Mouse (Mus musculus) heart, embryonic 10.5 days (tissue): ENCODE measurements around the gene Hspb8. TPM values are rescaled to one million over a fixed set of nuclear protein-coding genes. Genes with fewer than 3 reads are reported as not detected.
"Not testable (repeated sequence)": the region's sequence is repeated elsewhere in the genome, so short reads cannot be mapped to it uniquely, and the experiment has no call there.

Experiments used
- DNase-seq: peaks from one replicate; pipeline ENCODE4 v3.0.0-alpha.2; 2017; ENCODE audit warnings: low spot score
- H3K27ac ChIP-seq: fragments of 300-500 bp; sonication (generic); 2 replicates; pipeline ENCODE4 v1.5.1; 2016; ENCODE audit warnings: mild to moderate bottlenecking
- H3K27me3 ChIP-seq: fragments of 300-500 bp; sonication (generic); 2 replicates; pipeline ENCODE4 v1.6.1; 2016; ENCODE audit warnings: mild to moderate bottlenecking; ENCODE audit not compliant: poor library complexity, insufficient read depth, severe bottlenecking
- H3K36me3 ChIP-seq: fragments of 300-500 bp; sonication (generic); 2 replicates; pipeline ENCODE4 v1.6.1; 2016; ENCODE audit warnings: mild to moderate bottlenecking, moderate library complexity
- H3K4me1 ChIP-seq: fragments of 300-500 bp; sonication (generic); 2 replicates; pipeline ENCODE4 v1.6.1; 2016; ENCODE audit warnings: mild to moderate bottlenecking
- H3K4me3 ChIP-seq: fragments of 300-500 bp; sonication (generic); 2 replicates; pipeline ENCODE4 v1.5.1; 2016; ENCODE audit warnings: mild to moderate bottlenecking, moderate library complexity
- H3K9me3 ChIP-seq: fragments of 300-500 bp; sonication (generic); 2 replicates; pipeline ENCODE4 v1.6.1; 2016; ENCODE audit warnings: mild to moderate bottlenecking, moderate library complexity
- WGBS: fragments of 180-500 bp; shearing (Covaris S2); methylation state at CpG from one replicate; pipeline ENCODE4 v1.1.7; 2016; 5-methylcytosine and 5-hydroxymethylcytosine counted together
- polyA plus RNA-seq: library from polyadenylated mRNA; unstranded; fragments of >200 nt; fragmentation: Nextera tagmentation; extraction: Ambion mirVana; gene quantifications from 2 replicates; pipeline ENCODE4 v1.2.1, GENCODE M21; 2016

The Hspb8 gene
- polyA plus RNA-seq, 1 experiment from 2014 or later: 26.9 TPM

GRCm38 (mm10) chr5:116445634-116446367, 23.1 kb upstream of the Hspb8 start:
- H3K4me3 ChIP-seq: no peak overlapping the region
- no peaks in the 10 kb centered on the region for H3K9me3 ChIP-seq
- 35% methylated on average over 10 of the region's 10 CpGs for WGBS
- no peak for DNase-seq
- peaks cover 47% of the 10 kb centered on the region for H3K4me1 ChIP-seq
- peaks cover 37% of the 10 kb centered on the region for H3K27me3 ChIP-seq
- H3K27ac ChIP-seq: no peak overlapping the region
- H3K36me3 ChIP-seq: 0 out of 2 replicates have a peak, but pooled peaks cover 7% of the 10 kb centered on the region

DNA sequence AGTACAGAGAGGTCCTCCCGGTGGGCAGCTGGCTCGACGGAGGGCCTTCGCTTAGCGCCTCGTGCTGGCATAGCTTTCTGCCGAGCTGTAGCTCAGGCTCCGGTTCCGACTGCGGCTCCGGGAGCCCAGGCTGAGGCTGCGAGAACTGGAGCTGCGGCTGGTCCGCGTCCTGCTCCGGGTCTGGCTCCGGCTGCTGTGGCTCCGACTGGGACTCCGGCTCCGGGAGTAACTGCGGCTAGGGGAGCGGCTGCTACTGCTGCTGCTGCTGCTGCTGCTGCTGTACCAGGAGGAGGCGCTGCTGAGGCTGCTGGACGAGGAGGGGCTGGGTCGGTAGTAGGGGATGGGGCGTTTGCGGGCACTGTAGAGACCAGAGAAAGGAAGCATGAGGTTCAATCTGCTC, 21.9 kb upstream of the Hspb8 start:
- Histone ChIP-seq H3K27ac (no peak overlapping the region), H3K4me3 (no peak overlapping the region), H3K9me3 (no peaks in the 10 kb centered on the region), H3K36me3 (0 out of 2 replicates have a peak, but pooled peaks cover 7% of the 10 kb centered on the region), H3K27me3 (peaks cover 37% of the 10 kb centered on the region), H3K4me1 (peaks cover 36% of the 10 kb centered on the region)
- WGBS: 53% methylated on average over 27 of the region's 27 CpGs
- DNase-seq: no peak

DNA sequence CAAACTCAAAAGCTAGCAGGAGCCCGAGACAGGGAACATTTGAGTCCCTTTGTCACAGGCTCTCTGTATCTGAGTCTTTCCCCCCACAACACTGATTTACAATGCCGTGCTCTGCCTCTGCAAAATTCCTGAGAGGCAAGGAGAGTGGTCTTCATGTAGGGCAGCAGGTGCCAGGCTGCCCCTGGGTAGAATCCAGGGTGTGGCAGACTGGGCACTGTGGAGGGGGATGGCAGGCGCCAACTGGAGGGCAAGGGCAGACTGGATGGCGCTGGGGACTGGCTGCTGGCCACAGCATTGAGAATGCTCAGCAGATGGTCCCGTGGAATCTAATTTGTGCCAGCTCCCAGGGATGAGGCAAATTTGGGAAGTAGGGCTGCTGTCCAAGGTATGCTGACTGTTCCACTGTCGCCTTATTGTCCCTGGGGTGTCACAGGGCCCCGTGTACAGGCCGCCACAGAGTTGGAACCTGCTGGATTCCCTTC, 20.8 kb upstream of the Hspb8 start:
- Histone ChIP-seq H3K4me1 (peaks cover 28% of the 10 kb centered on the region), H3K4me3 (no peak overlapping the region), H3K27ac (no peak overlapping the region), H3K9me3 (no peaks in the 10 kb centered on the region), H3K36me3 (0 out of 2 replicates have a peak, but pooled peaks cover 7% of the 10 kb centered on the region), H3K27me3 (peaks cover 37% of the 10 kb centered on the region)
- 81% methylated on average over 8 of the region's 8 CpGs for WGBS
- no peak for DNase-seq

DNA sequence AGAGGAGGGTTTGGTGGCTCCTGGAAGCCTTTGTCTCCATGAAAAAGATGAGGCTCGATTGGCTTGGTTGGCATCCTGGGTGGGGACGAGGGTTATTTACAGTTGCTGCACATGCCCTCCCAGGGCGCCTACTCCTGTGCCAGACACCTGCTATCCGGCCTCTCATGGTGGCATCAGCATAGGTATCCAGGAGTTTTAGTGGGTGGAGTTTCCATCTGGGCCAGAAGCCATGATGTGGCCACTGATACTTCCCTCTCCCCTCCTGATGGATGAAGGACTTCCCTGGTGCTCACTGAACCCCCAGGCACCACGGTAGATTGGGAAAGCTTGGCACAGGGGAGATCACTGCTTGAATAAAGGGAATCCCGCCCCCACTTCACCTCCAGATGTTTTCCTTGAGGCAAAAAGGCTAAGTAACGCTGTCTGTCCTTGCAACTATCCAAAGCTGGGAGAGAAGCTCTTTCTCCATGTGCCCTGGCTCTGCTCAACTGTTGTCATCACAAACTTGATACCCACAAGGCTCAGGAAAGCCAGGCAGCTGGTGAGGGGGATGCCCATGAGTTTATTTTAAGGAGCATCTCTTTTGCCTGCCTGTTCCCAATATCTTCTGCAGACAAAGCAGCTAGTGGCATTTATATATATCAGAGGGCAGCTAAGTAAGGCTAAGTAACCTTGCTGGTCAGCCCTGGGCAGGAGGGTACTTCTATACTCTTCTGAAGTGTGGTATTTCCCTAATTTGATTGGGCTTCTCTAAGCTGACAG, 20.2 kb upstream of the Hspb8 start:
- 76% methylated on average over 7 of the region's 7 CpGs for WGBS
- no peaks in the 10 kb centered on the region for H3K9me3 ChIP-seq
- H3K4me1 ChIP-seq: peaks cover 28% of the 10 kb centered on the region
- 0 out of 2 replicates have a peak, but pooled peaks cover 7% of the 10 kb centered on the region for H3K36me3 ChIP-seq
- no peak overlapping the region for H3K4me3 ChIP-seq
- H3K27me3 ChIP-seq: peaks cover 37% of the 10 kb centered on the region
- no peak for DNase-seq
- no peak overlapping the region for H3K27ac ChIP-seq

- 48% methylated on average over 4 of the region's 4 CpGs for WGBS
- Histone ChIP-seq H3K27ac (no peak overlapping the region), H3K9me3 (no peaks in the 10 kb centered on the region), H3K27me3 (peaks cover 24% of the 10 kb centered on the region), H3K36me3 (0 out of 2 replicates have a peak, but pooled peaks cover 7% of the 10 kb centered on the region), H3K4me3 (no peak overlapping the region), H3K4me1 (peaks cover 17% of the 10 kb centered on the region)
- no peak for DNase-seq
Observed at GRCm38 (mm10) chr5:116440251-116440650, 17.6 kb upstream of the Hspb8 start.

- H3K27ac ChIP-seq: no peak overlapping the region
- WGBS: 35% methylated on average over 4 of the region's 4 CpGs
- DNase-seq: no peak
Observed at GRCm38 (mm10) chr5:116438328-116438727, 15.7 kb upstream of the Hspb8 start.

DNA sequence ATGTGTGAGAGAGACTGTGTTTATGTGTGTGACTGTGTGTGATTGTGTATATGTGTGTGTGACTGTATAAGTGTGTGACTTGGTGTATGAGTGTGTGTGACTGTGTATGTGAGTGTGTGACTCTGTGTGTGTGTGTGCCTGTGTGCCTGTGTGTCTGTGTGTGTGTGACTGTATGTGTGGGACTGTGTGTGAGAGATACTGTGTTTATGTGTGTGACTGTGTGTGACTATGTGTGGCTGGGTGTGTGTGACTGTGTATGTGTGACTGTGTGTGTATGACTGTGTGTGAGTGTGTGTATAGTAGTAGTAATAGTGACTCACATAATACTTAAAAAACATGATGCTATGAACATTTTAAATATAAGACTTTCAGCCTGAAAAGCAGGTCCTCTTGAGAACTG, 13.5 kb upstream of the Hspb8 start:
- H3K4me1 ChIP-seq: peaks cover 16% of the 10 kb centered on the region

More at GRCm38 (mm10) chr5:116438328-116438727, 15.7 kb upstream of the Hspb8 start:
- Histone ChIP-seq H3K9me3 (no peaks in the 10 kb centered on the region), H3K36me3 (no peaks in the 10 kb centered on the region), H3K4me1 (peaks cover 18% of the 10 kb centered on the region), H3K27me3 (peaks cover 6% of the 10 kb centered on the region), H3K4me3 (no peak overlapping the region)

DNA sequence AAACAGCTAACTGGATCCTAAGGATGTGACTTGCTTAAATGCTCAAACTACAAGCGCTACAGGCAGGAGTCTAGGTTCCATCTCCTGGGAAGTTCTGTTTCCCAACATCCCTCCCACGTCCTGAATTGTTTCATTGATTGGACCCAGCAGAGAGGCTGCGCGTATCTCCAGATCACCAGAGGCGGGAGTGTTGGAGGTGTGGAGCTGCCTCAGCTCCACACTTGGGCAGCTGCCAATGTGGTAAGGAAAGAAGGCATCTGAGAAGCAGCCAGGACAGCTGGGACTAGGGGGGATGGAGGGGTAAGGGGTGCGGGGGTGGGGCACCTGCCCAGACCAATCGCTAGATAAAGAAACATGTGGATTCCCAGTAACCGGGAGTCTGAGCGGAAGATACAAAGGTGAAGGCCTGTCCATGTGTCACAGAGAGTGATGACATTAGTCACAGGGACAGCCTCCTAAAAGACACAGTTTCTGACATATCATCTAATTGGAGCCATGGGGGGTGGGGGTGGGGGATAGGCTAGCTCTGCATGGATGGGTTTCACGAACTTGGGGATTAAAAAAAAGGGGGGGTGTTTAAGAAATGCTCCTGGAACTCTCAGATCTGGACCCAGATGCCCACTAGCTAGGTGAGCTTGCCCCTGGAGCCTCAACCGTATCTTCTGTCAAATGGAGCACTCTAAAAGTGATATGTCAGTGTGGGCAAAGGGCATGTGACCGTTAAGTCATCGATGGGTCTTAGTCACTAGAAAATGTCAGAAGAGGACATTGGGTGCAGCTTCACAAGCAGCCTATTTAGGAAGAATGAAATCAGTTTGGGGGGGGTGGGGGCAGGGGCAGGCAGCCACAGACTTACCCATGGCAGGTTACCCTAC, 12.5 kb upstream of the Hspb8 start:
- no peaks in the 10 kb centered on the region for H3K36me3 ChIP-seq
- peaks cover 16% of the 10 kb centered on the region for H3K4me1 ChIP-seq
- no peak overlapping the region for H3K27ac ChIP-seq
- no peaks in the 10 kb centered on the region for H3K27me3 ChIP-seq
- no peak overlapping the region for H3K4me3 ChIP-seq
- no peak for DNase-seq
- 48% methylated on average over 13 of the region's 13 CpGs for WGBS
- no peaks in the 10 kb centered on the region for H3K9me3 ChIP-seq

More for the DNA sequence above, 13.5 kb upstream of the Hspb8 start:
- Histone ChIP-seq H3K27ac (no peak overlapping the region), H3K4me3 (no peak overlapping the region), H3K9me3 (no peaks in the 10 kb centered on the region), H3K27me3 (no peaks in the 10 kb centered on the region), H3K36me3 (no peaks in the 10 kb centered on the region)
- no peak for DNase-seq

GRCm38 (mm10) chr5:116432871-116433270, 10.2 kb upstream of the Hspb8 start:
- WGBS: 54% methylated on average over 7 of the region's 7 CpGs

DNA sequence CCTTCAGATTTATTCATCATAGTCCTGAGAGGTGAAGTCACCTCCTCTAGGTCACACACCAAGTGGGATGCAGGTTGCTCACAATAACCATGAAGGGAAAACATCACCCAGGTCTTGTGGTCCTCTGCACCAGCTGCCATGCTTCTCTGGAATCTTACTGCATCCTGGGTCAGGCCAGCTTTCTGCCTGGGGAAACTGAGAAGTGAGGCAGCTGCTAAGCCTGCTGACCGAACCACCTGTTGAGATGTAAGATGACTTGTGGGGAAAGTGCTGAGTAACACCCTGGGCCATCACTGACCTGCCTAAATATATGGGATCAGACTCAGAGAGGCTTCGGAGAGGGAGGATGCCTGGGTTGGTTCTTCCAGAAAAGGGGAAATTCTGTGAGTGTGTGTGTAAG, 4.0 kb upstream of the Hspb8 start:
- WGBS: 80% methylated on average over 2 of the region's 2 CpGs
- Histone ChIP-seq H3K4me3 (no peak overlapping the region), H3K4me1 (peaks cover 32% of the 10 kb centered on the region), H3K27ac (no peak overlapping the region), H3K36me3 (no peaks in the 10 kb centered on the region), H3K27me3 (no peaks in the 10 kb centered on the region), H3K9me3 (no peaks in the 10 kb centered on the region)
- DNase-seq: no peak

More at GRCm38 (mm10) chr5:116432871-116433270, 10.2 kb upstream of the Hspb8 start:
- Histone ChIP-seq H3K4me3 (no peak overlapping the region), H3K4me1 (peaks cover 12% of the 10 kb centered on the region), H3K27me3 (no peaks in the 10 kb centered on the region), H3K36me3 (no peaks in the 10 kb centered on the region), H3K27ac (no peak overlapping the region), H3K9me3 (no peaks in the 10 kb centered on the region)
- no peak for DNase-seq

GRCm38 (mm10) chr5:116425709-116426108, 3.0 kb upstream of the Hspb8 start:
- Histone ChIP-seq H3K4me1 (peaks cover 35% of the 10 kb centered on the region), H3K27ac (0 out of 2 replicates have a peak overlapping the region, but pooled peaks have one; percentile 52)
- H3K9me3 ChIP-seq, H3K4me3 ChIP-seq, H3K36me3 ChIP-seq, H3K27me3 ChIP-seq, DNase-seq: not testable (repeated sequence)
- 88% methylated on average over 3 of the region's 3 CpGs for WGBS

GRCm38 (mm10) chr5:116425273-116425672, 2.6 kb upstream of the Hspb8 start:
- 70% methylated on average over 7 of the region's 7 CpGs for WGBS
- Histone ChIP-seq H3K27ac (peak overlapping the region; percentile 52; the same call in 1 of the 2 replicates), H3K36me3 (no peaks in the 10 kb centered on the region), H3K4me1 (peaks cover 40% of the 10 kb centered on the region), H3K4me3 (no peak overlapping the region), H3K27me3 (no peaks in the 10 kb centered on the region), H3K9me3 (no peaks in the 10 kb centered on the region)
- no peak for DNase-seq
